In the genomic region with DNA sequence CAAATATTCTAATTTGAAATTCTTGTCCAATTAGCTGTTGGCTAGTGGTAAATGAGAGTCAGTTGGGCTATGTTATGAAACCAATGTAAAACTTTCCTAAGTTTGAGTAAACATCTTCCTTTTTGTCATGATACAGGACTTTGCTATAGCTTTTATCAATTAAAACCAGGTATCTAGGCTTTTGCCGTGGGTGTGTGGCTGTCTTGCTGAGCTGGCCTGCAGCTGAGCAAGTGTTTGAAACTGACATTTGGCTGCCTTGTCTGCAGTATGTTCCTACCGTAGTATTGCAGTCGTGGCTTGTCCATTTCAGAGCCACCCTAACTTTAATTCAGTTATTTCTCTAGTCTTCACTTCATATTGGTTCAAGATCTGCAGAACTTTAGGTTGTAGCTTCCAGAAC, we compare ENCODE assay signal across 28 mouse cellular contexts.
"Had no signal": no experiment of that assay in that cellular context is flagged by ENCODE, and none has a peak within 500 bp of the region (broad histone marks: within the 10 kb centered on the region; RNA-seq: fewer than 3 reads in every experiment).

No protein-coding gene starts in this region.

- H3K27me3 ChIP-seq: heart, embryonic 12.5 days; hindbrain, embryonic 12.5 days; intestine, embryonic 15.5 days; kidney, embryonic 15.5 days; limb, embryonic 12.5 days; liver, embryonic 13.5 days; liver, embryonic 15.5 days had no signal

- H3K36me3 ChIP-seq: heart, embryonic 10.5 days; hindbrain, embryonic 10.5 days; hindbrain, embryonic 12.5 days; intestine, embryonic 15.5 days; kidney, embryonic 15.5 days; limb, embryonic 10.5 days had no signal

- H3K9me3 ChIP-seq: heart, embryonic 10.5 days; heart, embryonic 12.5 days; hindbrain, embryonic 10.5 days; hindbrain, embryonic 12.5 days; intestine, embryonic 15.5 days; kidney, embryonic 15.5 days; limb, embryonic 10.5 days; limb, embryonic 12.5 days; liver, embryonic 13.5 days; liver, embryonic 15.5 days had no signal

- H3K4me3 ChIP-seq: gastrocnemius, adult 2 months; heart, embryonic 10.5 days; heart, embryonic 12.5 days; hindbrain, embryonic 10.5 days; hindbrain, embryonic 12.5 days; intestine, embryonic 15.5 days; kidney, embryonic 15.5 days; limb, embryonic 10.5 days; limb, embryonic 12.5 days; liver, embryonic 13.5 days; liver, embryonic 15.5 days had no signal

- H3K27ac ChIP-seq: gastrocnemius, adult 2 months; heart, embryonic 10.5 days; hindbrain, embryonic 10.5 days; hindbrain, embryonic 12.5 days; hindbrain, embryonic 14.5 days; intestine, embryonic 15.5 days; kidney, embryonic 15.5 days; kidney, postnatal 0 days; limb, embryonic 10.5 days; limb, embryonic 12.5 days; liver, embryonic 13.5 days; liver, embryonic 15.5 days had no signal

- H3K9ac ChIP-seq: heart, embryonic 12.5 days; hindbrain, embryonic 12.5 days; hindbrain, embryonic 14.5 days; intestine, embryonic 15.5 days; kidney, embryonic 15.5 days; limb, embryonic 12.5 days; liver, embryonic 13.5 days; liver, embryonic 15.5 days had no signal

- ATAC-seq: hindbrain, embryonic 16.5 days; inflammation-experienced regulatory T-cells, adult 6 months; intestine, embryonic 15.5 days; intestine, postnatal 0 days had no signal

- DNase-seq: gastrocnemius, adult 2 months; gastrocnemius, postnatal 10 days; gastrocnemius, postnatal 25 days; heart, adult 18-20 months; heart, postnatal 10 days; heart, postnatal 4 days; kidney, adult 2 months; kidney, adult 9 months; kidney, postnatal 14 days; kidney, postnatal 36 days; layer of hippocampus, adult 9-11 months; layer of hippocampus, postnatal 36 days; liver; liver, embryonic 13.5 days had no signal

- H3K4me1 ChIP-seq: hindbrain, embryonic 10.5 days; hindbrain, embryonic 12.5 days; intestine, embryonic 15.5 days; limb, embryonic 10.5 days had no signal
